Mouse (Mus musculus) G1E-ER4 (cell line): ENCODE measurements around the gene Olig1. TPM values are rescaled to one million over a fixed set of nuclear protein-coding genes. Genes with fewer than 3 reads are reported as not detected.

Source experiments
- GATA1 ChIP-seq: IDR thresholded peaks from one replicate; pipeline ENCODE4 v1.8.0; 2012; ENCODE audit warnings: low read length, inconsistent platforms
- polyA plus RNA-seq: library from polyadenylated mRNA; stranded (reverse); fragments of >175 nt; gene quantifications from 2 replicates; pipeline ENCODE4 v1.2.3, GENCODE M21; 2012

Gene Olig1
- not detected in 2 replicates for polyA plus RNA-seq

GRCm38 (mm10) chr16:91269468-91270211 lies at the start of gene Olig1:
Gene Olig1 (plus strand): TSS chr16:91269772.
- TF ChIP-seq GATA1, result no peak

DNA sequence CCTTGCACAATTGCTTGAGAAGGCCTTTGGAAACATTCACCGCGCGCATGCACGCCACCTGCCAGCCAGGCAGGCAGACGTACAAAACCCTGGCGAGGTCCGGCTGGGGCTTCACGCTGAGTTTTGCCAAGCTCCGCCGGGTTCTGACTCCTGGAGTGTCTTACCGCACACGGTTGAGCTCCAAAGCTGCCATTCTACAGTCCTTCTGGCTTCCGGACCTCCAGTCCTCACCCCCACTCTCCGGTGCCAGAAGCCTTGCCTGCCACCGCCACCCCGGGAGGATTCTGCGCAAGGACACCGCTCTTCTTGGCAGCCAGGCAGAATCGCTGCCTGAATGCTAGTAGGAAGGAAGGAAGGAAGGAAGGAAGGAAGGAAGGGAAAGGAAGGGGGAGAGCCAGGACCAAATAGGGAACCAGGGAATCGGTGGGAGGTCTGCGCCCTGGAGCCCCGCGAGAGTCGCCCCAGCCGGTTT lies 47.4 kb upstream of the Olig1 start:
- TF ChIP-seq GATA1, result no peak

GRCm38 (mm10) chr16:91222643-91223271 lies 46.8 kb upstream of the Olig1 start:
- no peak for TF ChIP-seq GATA1

DNA sequence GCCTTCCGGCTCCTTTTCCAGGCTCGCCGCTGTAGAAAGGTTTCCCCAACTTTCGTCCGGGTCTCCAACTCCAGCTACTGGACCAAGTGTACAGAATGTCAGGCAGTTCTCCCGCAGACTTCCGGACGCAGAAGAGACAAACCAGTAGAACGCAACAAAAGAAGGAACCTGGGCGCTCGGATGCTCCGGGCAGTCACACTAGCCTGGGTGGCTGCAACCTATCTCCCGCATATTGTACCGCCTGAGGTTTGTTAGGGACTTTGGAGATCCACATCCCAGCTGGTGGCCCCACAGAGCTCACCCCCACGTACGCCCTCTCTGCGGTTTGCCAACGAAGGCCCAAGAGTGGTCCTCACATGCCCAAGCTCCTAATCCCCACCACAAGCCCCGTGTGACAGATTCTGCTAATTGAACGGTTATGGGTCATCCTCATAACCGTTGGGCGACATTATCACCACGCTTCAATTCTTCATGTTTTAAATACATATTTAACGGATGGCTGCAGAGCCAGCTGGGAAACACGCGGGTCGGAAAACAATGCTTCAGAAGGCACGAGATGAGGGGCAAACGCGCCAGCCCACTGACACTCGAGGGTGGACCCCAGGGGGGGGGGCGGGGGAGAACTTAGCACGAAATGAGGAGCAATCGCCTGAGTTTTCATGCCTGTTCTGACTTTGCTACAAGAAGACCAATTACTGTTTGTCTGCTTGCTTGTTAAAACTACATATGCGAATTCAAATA lies 46.1 kb upstream of the Olig1 start:
- TF ChIP-seq GATA1, result no peak

GRCm38 (mm10) chr16:91224068-91224402 lies 45.5 kb upstream of the Olig1 start:
- no peak for TF ChIP-seq GATA1

- no peak for TF ChIP-seq GATA1
Observed at GRCm38 (mm10) chr16:91224481-91225232, 44.9 kb upstream of the Olig1 start.

GRCm38 (mm10) chr16:91225233-91226037 lies 44.1 kb upstream of the Olig1 start, which contains the start of gene Olig2:
Gene Olig2 (plus strand): TSS chr16:91225457.
- TF ChIP-seq GATA1, result no peak

DNA sequence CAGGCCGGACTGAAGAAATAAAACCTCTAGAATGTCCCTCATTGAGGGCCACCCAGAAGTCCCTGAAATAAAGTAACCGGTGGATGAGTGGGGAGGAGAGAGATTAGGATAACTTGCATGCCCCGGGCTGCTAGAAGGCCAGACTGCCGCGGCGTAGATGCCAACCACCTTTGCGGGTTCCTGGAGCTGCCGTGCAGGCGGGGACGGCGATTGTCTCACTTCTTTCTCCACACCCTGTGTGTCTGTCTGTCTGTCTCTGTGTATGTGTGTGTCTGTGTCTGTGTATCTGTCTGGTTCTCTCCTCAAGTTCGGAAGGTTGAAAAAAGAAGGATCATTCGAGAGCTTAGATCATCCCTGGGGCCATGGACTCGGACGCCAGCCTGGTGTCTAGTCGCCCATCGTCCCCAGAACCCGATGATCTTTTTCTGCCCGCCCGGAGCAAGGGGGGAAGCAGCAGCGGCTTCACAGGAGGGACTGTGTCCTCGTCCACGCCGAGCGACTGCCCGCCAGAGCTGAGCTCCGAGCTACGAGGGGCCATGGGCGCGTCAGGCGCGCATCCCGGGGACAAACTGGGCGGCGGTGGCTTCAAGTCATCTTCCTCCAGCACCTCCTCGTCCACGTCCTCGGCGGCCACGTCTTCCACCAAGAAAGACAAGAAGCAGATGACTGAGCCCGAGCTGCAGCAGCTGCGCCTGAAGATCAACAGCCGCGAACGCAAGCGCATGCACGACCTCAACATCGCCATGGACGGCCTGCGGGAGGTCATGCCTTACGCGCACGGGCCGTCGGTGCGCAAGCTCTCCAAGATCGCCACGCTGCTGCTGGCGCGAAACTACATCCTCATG lies 43.3 kb upstream of the Olig1 start:
- TF ChIP-seq GATA1, result no peak

DNA sequence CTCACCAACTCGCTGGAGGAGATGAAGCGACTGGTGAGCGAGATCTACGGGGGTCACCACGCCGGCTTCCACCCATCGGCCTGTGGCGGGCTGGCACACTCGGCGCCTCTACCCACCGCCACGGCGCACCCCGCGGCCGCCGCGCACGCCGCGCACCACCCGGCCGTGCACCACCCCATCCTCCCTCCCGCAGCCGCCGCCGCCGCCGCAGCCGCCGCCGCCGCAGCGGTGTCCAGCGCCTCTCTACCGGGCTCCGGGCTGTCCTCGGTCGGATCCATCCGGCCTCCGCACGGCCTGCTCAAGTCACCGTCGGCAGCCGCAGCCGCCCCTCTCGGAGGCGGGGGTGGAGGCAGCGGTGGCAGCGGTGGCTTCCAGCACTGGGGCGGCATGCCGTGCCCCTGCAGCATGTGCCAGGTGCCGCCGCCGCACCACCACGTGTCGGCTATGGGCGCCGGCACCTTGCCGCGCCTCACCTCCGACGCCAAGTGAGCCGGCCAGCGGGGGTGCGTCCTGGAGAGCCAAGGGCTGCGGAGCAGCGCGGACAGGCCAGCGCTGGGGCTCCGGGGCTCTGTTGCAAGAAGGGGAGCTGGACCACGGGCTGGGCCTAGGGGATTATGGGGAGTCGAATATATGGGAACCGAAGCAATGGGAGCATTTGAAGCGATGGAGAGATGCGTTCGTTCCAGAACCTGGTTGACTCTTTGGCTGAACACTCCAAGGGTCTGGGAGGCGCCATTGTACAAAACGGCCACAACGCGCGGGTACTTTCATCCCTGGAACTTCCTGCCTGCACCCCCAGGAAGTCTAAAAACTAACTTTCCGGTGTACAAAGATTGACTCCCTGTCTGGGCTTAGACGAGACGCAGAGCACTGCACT lies 42.5 kb upstream of the Olig1 start:
- no peak for TF ChIP-seq GATA1

DNA sequence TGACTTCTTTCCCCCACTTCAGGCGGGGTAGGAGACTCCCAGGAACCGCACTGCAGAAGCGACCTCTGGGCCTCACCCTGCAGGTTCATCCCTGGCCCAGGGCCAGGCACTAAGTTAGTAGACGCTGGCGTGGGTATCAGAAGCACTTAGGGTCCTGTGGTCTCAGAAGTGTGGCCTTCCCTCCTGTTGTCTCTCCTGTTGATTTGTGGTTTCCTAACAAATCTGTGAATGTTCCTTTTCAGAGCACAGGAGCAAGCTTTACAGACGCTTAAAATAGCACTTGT lies 41.9 kb upstream of the Olig1 start:
- TF ChIP-seq GATA1, result no peak

DNA sequence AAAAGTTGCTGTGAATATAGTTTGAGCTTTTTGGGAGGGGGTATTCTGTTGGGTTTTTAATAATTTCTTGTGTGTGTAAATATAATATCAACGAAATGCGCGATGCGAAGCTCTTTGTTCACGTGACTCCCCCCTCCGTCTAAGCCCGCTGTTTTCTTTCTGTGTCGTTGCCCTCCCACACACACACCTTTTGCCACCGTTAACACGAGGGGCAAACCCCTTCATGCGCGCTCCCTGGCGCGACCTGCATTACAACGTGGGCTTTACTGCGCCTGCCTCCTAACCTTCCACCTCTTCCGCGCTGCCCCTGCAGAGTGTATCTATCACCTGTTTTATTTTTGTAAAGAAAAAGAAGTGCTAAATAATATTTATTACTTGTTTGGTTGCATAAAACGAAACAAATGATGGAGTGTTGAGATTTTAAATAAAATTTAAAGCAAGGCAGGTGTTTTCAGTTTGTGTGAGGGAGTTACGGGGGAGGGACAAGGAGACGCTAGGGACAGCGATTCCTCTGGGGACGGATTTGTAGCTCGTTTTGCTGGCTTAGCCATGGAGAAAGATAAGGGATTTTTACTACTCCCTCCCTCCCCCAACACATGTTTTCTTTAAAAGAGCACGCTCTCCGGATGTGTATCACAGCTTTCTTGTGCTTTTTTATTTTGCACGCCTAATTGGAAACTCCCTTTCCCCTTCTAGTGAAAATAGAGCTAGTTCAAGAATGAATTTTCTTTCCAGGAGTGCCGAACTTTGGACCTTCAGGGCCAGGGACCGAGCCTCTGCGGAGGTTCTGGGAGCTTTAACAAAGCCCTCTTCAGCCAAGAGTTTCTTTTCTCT lies 41.1 kb upstream of the Olig1 start:
- no peak for TF ChIP-seq GATA1

GRCm38 (mm10) chr16:91229072-91229348 lies 40.6 kb upstream of the Olig1 start:
- no peak for TF ChIP-seq GATA1

- TF ChIP-seq GATA1, result no peak
Observed at GRCm38 (mm10) chr16:91229643-91230042, 39.9 kb upstream of the Olig1 start.
